Mouse (Mus musculus) C2C12 (cell line): Measurements from ENCODE around the gene Casq1.

Experiments used
- CTCF ChIP-seq: IDR thresholded peaks from one replicate; pipeline ENCODE4 v1.5.1; 2011; ENCODE audit not compliant: control insufficient read depth, insufficient read depth, insufficient read length
- FOSL1 ChIP-seq: IDR thresholded peaks from one replicate; pipeline ENCODE4 v1.8.0; 2011; ENCODE audit warnings: mild to moderate bottlenecking, low read length; ENCODE audit not compliant: poor library complexity, insufficient read depth, severe bottlenecking
- MAX ChIP-seq: IDR thresholded peaks from one replicate; pipeline ENCODE4 v1.6.1; 2011; ENCODE audit warnings: mild to moderate bottlenecking, control low read depth
- USF1 ChIP-seq: IDR thresholded peaks from one replicate; pipeline ENCODE4 v1.6.1; 2011; ENCODE audit warnings: low read depth, mild to moderate bottlenecking, control low read depth, moderate library complexity

DNA sequence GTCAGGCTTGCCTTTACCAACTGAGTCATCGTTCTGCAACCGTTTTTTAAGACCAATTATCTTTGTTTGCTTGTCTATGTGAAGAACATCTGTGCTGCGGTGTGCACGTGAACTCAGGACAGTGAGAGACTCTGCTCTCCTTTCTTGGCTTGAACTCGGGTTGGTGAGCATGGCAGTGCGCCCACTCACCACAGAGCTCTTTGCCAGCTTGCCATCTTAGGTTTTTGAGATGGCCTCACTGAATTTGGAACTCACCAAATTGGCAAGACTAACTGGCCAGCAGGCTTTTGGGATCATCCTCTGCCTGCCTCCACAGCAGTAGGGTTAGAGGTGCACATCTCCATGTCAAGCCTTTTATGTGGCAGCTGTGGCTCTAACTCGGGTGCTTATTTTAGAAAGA, 41.9 kb downstream of the Casq1 start:
- TF ChIP-seq MAX = no peak
- TF ChIP-seq CTCF = no peak
- no peak for TF ChIP-seq USF1
- no peak for TF ChIP-seq FOSL1
